Mouse (Mus musculus): ENCODE data around the gene Zbtb46.

- TF ChIP-seq CTCF (conservative IDR thresholded peaks at IDR 0.05; ENCODE audit: insufficient read depth, insufficient read length, low read depth, low read length), result no peak; the same call in 1 of the 2 replicates
- no peak for TF ChIP-seq POLR2A (IDR thresholded peaks at IDR 0.05; ENCODE audit: low read depth, low read length)
These were observed 43.3 kb downstream of the Zbtb46 start for GRCm38 (mm10) chr2:181415945-181416344.

Data from kidney, adult 2 months (tissue).